Mouse (Mus musculus) embryonic facial prominence, embryonic 14.5 days (tissue): Measurements from ENCODE around the gene Hspa1a. TPM values are rescaled to one million over a fixed set of nuclear protein-coding genes. Genes with fewer than 3 reads are reported as not detected.
A peak's percentile ranks its signal among the peaks of the same experiment; 100 is the strongest.
"Not testable (repeated sequence)": the region's sequence is repeated elsewhere in the genome, so short reads cannot be mapped to it uniquely, and the experiment has no call there.

ENCODE experiments used
- ATAC-seq: fragments of 200-750 bp; cut with Nextera tagmentation; 2 replicates; pipeline ENCODE4 v1.8.0; 2017; ENCODE audit warnings: low read depth, moderate number of reproducible peaks, moderate TSS enrichment
- DNase-seq: peaks from one replicate; pipeline ENCODE4 v3.0.0-alpha.2; 2015; ENCODE audit warnings: low spot score
- H3K27ac ChIP-seq: fragments of 300-500 bp; sonication (generic); replicated peaks from 2 replicates; pipeline ENCODE4 v1.5.1; 2014; ENCODE audit warnings: low read depth, mild to moderate bottlenecking, low read length, moderate library complexity
- H3K27me3 ChIP-seq: fragments of 300-500 bp; sonication (generic); replicated peaks from 2 replicates; pipeline ENCODE4 v1.6.1; 2014; ENCODE audit warnings: low read length; ENCODE audit not compliant: control insufficient read depth, insufficient read depth
- H3K36me3 ChIP-seq: fragments of 300-500 bp; sonication (generic); 2 replicates; pipeline ENCODE4 v1.6.1; 2014; ENCODE audit warnings: low read length, mixed read lengths; ENCODE audit not compliant: control insufficient read depth, insufficient read depth
- H3K4me1 ChIP-seq: fragments of 300-500 bp; sonication (generic); 2 replicates; pipeline ENCODE4 v1.6.1; 2014; ENCODE audit warnings: antibody characterized with exemption, low read length; ENCODE audit not compliant: control insufficient read depth, insufficient read depth
- H3K4me2 ChIP-seq: fragments of 300-500 bp; sonication (generic); 2 replicates; pipeline ENCODE4 v1.6.1; 2014; ENCODE audit warnings: low read depth, mild to moderate bottlenecking, low read length, moderate library complexity, mixed read lengths
- H3K4me3 ChIP-seq: fragments of 300-500 bp; sonication (generic); 2 replicates; pipeline ENCODE4 v1.5.1; 2014; ENCODE audit warnings: low read depth, mild to moderate bottlenecking, low read length
- H3K9ac ChIP-seq: fragments of 300-500 bp; sonication (generic); 2 replicates; pipeline ENCODE4 v1.6.1; 2014; ENCODE audit warnings: low read depth, mild to moderate bottlenecking, low read length, moderate library complexity, mixed read lengths
- H3K9me3 ChIP-seq: fragments of 300-500 bp; sonication (generic); 2 replicates; pipeline ENCODE4 v1.6.1; 2016; ENCODE audit warnings: low read length; ENCODE audit not compliant: control insufficient read depth
- WGBS: fragments of 180-500 bp; shearing (Covaris S2); extraction: QIAGEN DNeasy Blood & Tissue Kit; methylation state at CpG from one replicate; pipeline ENCODE4 v1.1.7; 2014; 5-methylcytosine and 5-hydroxymethylcytosine counted together
- polyA plus RNA-seq: library from polyadenylated mRNA; unstranded; fragments of >200 nt; fragmentation: Nextera tagmentation; extraction: Ambion mirVana; gene quantifications from 2 replicates; pipeline ENCODE4 v1.2.1, GENCODE M21; 2014

Gene Hspa1a
- polyA plus RNA-seq, 1 experiment from 2014 or later: 7.3 TPM

DNA sequence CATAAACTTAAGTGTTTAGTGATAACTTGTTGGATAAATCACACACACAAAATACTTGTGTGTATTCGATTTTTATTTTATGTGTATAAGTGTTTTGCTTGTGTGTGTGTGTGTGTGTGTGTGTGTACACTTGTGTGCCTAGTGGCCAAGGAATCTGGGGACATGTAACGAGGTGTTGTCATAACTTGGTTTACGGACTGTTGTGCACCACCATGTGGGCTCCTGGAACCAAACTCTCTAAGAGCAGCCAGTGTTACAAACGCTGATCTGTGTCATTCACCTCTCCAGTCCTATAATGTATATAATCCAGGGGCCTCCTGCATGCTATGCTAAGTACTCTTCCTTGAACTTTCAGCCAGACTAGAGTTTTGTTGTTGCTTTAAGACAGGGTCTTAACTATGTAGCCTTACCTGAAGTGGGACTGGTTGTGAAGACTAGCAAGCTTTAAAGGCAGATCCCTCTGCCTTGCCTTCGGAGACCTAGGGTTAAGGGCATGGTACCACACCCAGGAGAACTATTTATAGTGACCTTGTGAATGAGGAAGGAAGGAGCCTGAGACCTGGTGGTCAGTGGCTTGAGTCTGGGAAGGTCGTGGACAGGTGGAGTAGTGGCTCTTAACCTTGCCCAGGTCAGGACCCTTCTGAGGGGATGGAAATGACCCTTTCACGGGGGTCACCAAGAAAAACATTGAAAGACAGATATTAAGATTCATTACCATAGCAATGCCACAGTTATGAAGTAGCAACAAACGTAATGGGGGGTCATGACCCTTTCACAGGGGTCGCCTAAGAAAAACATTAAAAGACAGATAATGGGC lies 31.3 kb upstream of the Hspa1a start:
- 58% methylated on average over 9 of the region's 9 CpGs for WGBS
- Histone ChIP-seq H3K9ac (peak overlapping the region; percentile 95), H3K4me1 (peaks cover 12% of the 10 kb centered on the region), H3K4me3 (peak overlapping the region; percentile 88), H3K27me3 (no peaks in the 10 kb centered on the region), H3K9me3 (no peaks in the 10 kb centered on the region), H3K27ac (peak overlapping the region; percentile 98; the same call in 1 of the 2 replicates), H3K4me2 (peak overlapping the region; percentile 99), H3K36me3 (peaks cover 53% of the 10 kb centered on the region)
- no peak for DNase-seq
- ATAC-seq: no peak

GRCm38 (mm10) chr17:35002153-35002865 lies 30.4 kb upstream of the Hspa1a start:
- H3K27me3 ChIP-seq: no peaks in the 10 kb centered on the region
- DNase-seq: no peak
- peak overlapping the region; percentile 95 for H3K9ac ChIP-seq
- peaks cover 12% of the 10 kb centered on the region for H3K4me1 ChIP-seq
- no peaks in the 10 kb centered on the region for H3K9me3 ChIP-seq
- H3K27ac ChIP-seq: peak overlapping the region; percentile 98
- H3K4me3 ChIP-seq: peak overlapping the region; percentile 88
- H3K36me3 ChIP-seq: peaks cover 53% of the 10 kb centered on the region
- WGBS: 5% methylated on average over 12 of the region's 12 CpGs
- no peak for ATAC-seq
- H3K4me2 ChIP-seq: peak overlapping the region; percentile 99

- ATAC-seq: no peak
- Histone ChIP-seq H3K9me3 (no peaks in the 10 kb centered on the region), H3K27ac (peak overlapping the region; percentile 98), H3K27me3 (no peaks in the 10 kb centered on the region), H3K4me2 (peak overlapping the region; percentile 99), H3K36me3 (peaks cover 48% of the 10 kb centered on the region), H3K4me1 (peaks cover 12% of the 10 kb centered on the region), H3K4me3 (peak overlapping the region; percentile 88), H3K9ac (peak overlapping the region; percentile 95)
- DNase-seq: peak; percentile 72
- WGBS: under 1% methylated on average over 34 of the region's 35 CpGs
Observed at GRCm38 (mm10) chr17:35001452-35002152, 29.6 kb upstream of the Hspa1a start.

- H3K27me3 ChIP-seq: no peaks in the 10 kb centered on the region
- peak within 1 kb of the TSS; percentile 98 for H3K27ac ChIP-seq
- peak within 1 kb of the TSS; percentile 95 for H3K9ac ChIP-seq
- peaks cover 12% of the 10 kb centered on the region for H3K4me1 ChIP-seq
- H3K4me2 ChIP-seq: peak within 1 kb of the TSS; percentile 99
- under 1% methylated on average over 53 of the region's 83 CpGs for WGBS
- peak within 1 kb of the TSS; percentile 88 for H3K4me3 ChIP-seq
- peaks cover 42% of the 10 kb centered on the region for H3K36me3 ChIP-seq
- no peaks in the 10 kb centered on the region for H3K9me3 ChIP-seq
- DNase-seq (peak; percentile 93), ATAC-seq (peak; percentile 93)
Observed at GRCm38 (mm10) chr17:35000717-35001451, 28.9 kb upstream of the Hspa1a start, which contains the start of gene Vars. Gene Vars (plus strand): TSS chr17:35000987.

GRCm38 (mm10) chr17:34999871-35000716 lies 28.1 kb upstream of the Hspa1a start:
- peaks cover 12% of the 10 kb centered on the region for H3K4me1 ChIP-seq
- ATAC-seq, H3K27me3 ChIP-seq, H3K9me3 ChIP-seq, DNase-seq: not testable (repeated sequence)
- peak overlapping the region; percentile 88 for H3K4me3 ChIP-seq
- peak overlapping the region; percentile 95 for H3K9ac ChIP-seq
- peak overlapping the region; percentile 99 for H3K4me2 ChIP-seq
- H3K36me3 ChIP-seq: peaks cover 35% of the 10 kb centered on the region
- 22% methylated on average over 28 of the region's 32 CpGs for WGBS
- H3K27ac ChIP-seq: peak overlapping the region; percentile 98

DNA sequence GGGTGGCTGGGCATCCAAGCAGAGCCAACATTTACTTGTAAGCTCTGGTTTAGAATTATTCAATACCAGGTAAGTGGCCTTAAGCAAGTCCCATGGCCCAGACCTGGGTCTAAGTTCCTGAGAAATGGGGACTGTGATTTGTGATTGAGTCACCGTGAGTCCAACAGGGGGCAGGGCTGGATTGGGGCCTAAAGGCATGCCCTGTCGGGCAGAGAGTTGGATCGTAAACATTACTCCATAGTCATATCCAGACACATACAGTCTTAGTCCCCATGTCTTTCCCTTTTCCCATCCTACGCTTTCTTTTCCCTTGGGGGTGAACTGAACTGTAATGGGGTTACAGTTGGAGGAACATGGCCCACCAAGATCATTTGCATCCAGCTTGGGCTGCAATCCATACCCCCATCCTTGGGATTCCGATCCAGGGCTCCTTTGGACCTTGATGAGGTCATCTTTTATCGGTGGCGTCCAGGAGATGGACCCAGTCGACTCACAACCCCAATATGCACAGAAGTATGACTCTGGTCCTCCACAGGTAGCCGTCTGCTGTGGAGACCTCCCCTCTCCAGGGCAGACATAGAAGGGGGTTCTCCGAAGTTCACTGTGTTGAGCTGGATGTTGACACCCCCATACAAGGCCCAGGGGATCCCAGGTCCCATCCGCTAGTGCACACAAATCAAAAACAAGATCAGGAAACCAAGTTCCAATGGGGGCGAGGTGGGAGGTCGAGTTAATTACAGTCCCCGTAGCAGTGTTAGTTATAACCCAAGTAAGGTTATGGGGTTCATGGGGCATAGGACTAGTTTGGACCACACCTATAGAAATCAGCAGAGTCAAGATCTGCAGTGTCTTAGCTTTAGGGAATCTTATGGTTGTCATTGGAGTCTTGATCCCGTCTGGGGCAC lies 26.8 kb upstream of the Hspa1a start:
- H3K4me2 ChIP-seq: peak overlapping the region; percentile 99
- H3K4me3 ChIP-seq: peak overlapping the region; percentile 4; the same call in 1 of the 2 replicates
- no peak overlapping the region for H3K9ac ChIP-seq
- WGBS: 92% methylated on average over 15 of the region's 15 CpGs
- peaks cover 24% of the 10 kb centered on the region for H3K36me3 ChIP-seq
- H3K4me1 ChIP-seq: peaks cover 12% of the 10 kb centered on the region
- no peaks in the 10 kb centered on the region for H3K27me3 ChIP-seq
- no peak overlapping the region for H3K27ac ChIP-seq
- DNase-seq (no peak), ATAC-seq (no peak)
- no peaks in the 10 kb centered on the region for H3K9me3 ChIP-seq

- ATAC-seq (no peak), DNase-seq (no peak)
- peaks cover 26% of the 10 kb centered on the region for H3K36me3 ChIP-seq
- no peaks in the 10 kb centered on the region for H3K9me3 ChIP-seq
- H3K4me3 ChIP-seq: no peak overlapping the region
- no peaks in the 10 kb centered on the region for H3K27me3 ChIP-seq
- H3K4me1 ChIP-seq: peaks cover 6% of the 10 kb centered on the region; the same call in 1 of the 2 replicates
- no peak overlapping the region for H3K27ac ChIP-seq
- no peak overlapping the region for H3K9ac ChIP-seq
- no peak overlapping the region for H3K4me2 ChIP-seq
- WGBS: 87% methylated on average over 5 of the region's 5 CpGs
Observed at GRCm38 (mm10) chr17:34997142-34997483, 25.2 kb upstream of the Hspa1a start.
